Mouse (Mus musculus) E14TG2a.4 (cell line): Measurements from ENCODE around the gene Pmm2.

Source experiments
- H3K27me3 ChIP-seq: 2 replicates; pipeline ENCODE4 v1.6.1; 2014; ENCODE audit warnings: low read length, control low read depth; ENCODE audit not compliant: insufficient read depth
- H3K36me3 ChIP-seq: 2 replicates; pipeline ENCODE4 v1.6.1; 2014; ENCODE audit warnings: low read length, control low read depth; ENCODE audit not compliant: insufficient read depth
- H3K4me1 ChIP-seq: replicated peaks from 2 replicates; pipeline ENCODE4 v1.6.1; 2014; ENCODE audit warnings: low read depth, low read length, control low read depth
- H3K4me3 ChIP-seq: replicated peaks from 2 replicates; pipeline ENCODE4 v1.5.1; 2014; ENCODE audit warnings: mild to moderate bottlenecking, low read length
- H3K9me3 ChIP-seq: 2 replicates; pipeline ENCODE4 v1.6.1; 2014; ENCODE audit warnings: low read length, control low read depth
- CTCF ChIP-seq: conservative IDR thresholded peaks from 2 replicates; pipeline ENCODE4 v1.5.1; 2014; ENCODE audit warnings: low read length
- NANOG ChIP-seq: IDR thresholded peaks from 2 replicates; pipeline ENCODE4 v1.6.1; 2014; ENCODE audit warnings: borderline replicate concordance, low read length, mixed read lengths
- POU5F1 ChIP-seq: IDR thresholded peaks from 2 replicates; pipeline ENCODE4 v1.6.1; 2014; ENCODE audit warnings: low read length, borderline replicate concordance

Pmm2 gene

DNA sequence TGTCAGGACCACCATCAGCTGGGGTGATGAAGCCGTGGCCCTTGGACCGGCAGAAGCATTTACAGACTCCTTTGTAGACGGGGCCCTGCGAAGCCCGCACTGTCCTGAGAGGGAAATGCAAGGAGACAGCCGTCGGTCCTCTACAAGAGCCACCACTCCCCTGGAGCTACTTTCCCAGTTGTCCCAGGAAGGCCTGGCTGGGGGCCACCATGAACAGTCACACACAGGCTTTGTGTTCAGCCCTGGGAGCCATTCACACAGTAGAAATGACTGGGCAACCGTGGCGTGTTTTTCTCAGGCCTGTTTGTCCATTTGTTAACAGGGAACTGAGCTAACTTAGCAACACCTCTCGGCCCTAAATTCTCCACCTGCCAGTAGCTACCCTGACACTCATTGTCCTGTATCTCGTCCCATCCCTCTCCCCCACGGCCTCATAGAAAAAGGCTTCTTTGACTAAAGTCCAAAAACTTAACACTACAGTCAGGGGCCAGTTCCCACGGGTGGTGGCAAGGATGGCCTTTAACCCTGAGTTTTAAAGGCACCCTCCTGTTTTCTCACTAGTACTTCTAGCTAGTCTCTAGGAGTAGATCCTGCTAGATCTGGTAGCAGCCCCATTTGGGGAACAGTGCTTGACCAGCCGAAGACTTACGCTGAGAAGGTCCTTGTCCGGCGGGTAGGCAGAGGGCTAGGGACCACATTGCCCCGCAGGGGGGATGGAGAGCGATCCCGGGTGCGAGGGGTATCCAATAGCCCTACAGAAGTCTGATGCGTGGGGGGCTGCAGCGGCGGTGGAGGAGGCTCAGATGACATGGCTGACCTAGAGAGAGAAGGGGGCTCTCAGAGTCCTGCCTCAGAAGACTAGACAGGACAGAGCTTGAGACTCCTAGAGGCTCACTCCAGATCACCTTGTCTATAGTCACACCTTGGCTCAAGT is 26.4 kb downstream of the Pmm2 start:
- Histone ChIP-seq H3K36me3 (peaks cover 81% of the 10 kb centered on the region), H3K27me3 (no peaks in the 10 kb centered on the region), H3K4me1 (peaks cover 96% of the 10 kb centered on the region), H3K9me3 (no peaks in the 10 kb centered on the region), H3K4me3 (no peak overlapping the region)
- no peak for TF ChIP-seq NANOG
- no peak for TF ChIP-seq CTCF
- no peak for TF ChIP-seq POU5F1

DNA sequence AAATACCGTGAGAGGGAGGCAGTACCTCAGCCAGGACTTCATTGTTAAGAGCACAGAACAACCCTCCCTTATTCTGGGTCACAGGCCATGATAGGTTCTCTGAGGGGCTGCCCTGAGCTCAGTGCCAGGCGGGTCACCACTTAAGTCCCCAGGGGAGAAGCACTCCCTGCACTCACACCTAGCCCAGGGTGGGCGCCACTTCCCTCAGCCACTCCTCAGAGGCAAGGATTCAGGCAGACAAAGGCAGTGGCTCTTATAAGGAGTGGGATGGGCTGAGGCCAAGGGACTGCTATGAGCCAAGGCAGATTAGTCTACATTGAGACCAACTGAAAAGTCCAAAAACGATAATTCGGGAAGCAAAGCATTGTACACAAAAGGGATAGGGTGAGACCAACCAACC is 27.9 kb downstream of the Pmm2 start:
- no peaks in the 10 kb centered on the region for H3K9me3 ChIP-seq
- H3K4me3 ChIP-seq = 0 out of 2 replicates have a peak overlapping the region, but pooled peaks have one; percentile 35
- H3K27me3 ChIP-seq = no peaks in the 10 kb centered on the region
- peaks cover 99% of the 10 kb centered on the region for H3K4me1 ChIP-seq
- peaks cover 72% of the 10 kb centered on the region for H3K36me3 ChIP-seq
- no peak for TF ChIP-seq NANOG
- no peak for TF ChIP-seq CTCF
- no peak for TF ChIP-seq POU5F1

DNA sequence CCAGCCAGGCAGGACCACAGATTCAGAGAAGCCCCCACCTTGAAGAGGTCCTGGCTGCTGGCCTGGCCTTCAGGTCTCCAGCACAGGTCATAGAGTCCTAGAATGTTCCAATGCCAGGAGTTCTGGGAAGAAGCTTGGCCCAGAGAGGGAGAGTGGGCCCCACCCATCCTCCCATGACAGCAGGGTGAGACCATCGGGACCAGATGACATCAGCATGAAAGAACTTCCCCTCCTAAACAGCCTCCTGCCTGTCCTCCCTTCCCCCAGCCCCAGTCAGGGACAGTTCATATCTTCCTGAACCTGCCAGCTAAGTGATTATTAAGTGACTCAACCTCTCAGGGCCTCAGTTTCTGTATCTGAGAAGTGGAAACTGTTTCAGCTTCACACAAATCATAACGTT is 29.0 kb downstream of the Pmm2 start:
- peak overlapping the region; percentile 35; the same call in 1 of the 2 replicates for H3K4me3 ChIP-seq
- H3K4me1 ChIP-seq = peaks cover 99% of the 10 kb centered on the region
- no peaks in the 10 kb centered on the region for H3K27me3 ChIP-seq
- peaks cover 61% of the 10 kb centered on the region for H3K36me3 ChIP-seq
- no peak for TF ChIP-seq NANOG
- TF ChIP-seq POU5F1 = no peak
- no peak for TF ChIP-seq CTCF
- no peaks in the 10 kb centered on the region for H3K9me3 ChIP-seq

DNA sequence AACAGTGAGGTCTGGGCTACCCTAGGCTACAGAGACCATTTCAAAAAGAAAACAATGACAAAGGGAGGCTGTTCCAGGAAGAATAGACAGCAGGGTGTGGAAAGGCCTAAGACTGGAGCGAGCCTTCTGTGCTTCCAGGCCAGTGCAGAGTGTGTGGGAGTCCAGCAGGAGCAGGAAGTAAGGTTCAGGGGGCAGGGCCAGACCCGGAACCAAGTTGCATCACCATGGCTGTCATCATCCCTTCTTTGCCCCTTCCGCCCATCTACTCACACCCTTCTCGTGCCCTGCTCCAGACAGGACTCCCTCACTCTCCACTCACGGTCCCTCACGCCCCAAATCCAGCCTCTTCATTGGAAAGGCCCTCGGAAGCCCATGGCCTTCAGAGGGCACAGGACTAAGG is 29.8 kb downstream of the Pmm2 start:
- Histone ChIP-seq H3K36me3 (peaks cover 53% of the 10 kb centered on the region), H3K27me3 (0 out of 2 replicates have a peak, but pooled peaks cover under 1% of the 10 kb centered on the region), H3K4me1 (peaks cover 91% of the 10 kb centered on the region), H3K9me3 (no peaks in the 10 kb centered on the region), H3K4me3 (peak overlapping the region; percentile 54)
- TF ChIP-seq POU5F1 = no peak
- TF ChIP-seq NANOG = no peak
- TF ChIP-seq CTCF = no peak

DNA sequence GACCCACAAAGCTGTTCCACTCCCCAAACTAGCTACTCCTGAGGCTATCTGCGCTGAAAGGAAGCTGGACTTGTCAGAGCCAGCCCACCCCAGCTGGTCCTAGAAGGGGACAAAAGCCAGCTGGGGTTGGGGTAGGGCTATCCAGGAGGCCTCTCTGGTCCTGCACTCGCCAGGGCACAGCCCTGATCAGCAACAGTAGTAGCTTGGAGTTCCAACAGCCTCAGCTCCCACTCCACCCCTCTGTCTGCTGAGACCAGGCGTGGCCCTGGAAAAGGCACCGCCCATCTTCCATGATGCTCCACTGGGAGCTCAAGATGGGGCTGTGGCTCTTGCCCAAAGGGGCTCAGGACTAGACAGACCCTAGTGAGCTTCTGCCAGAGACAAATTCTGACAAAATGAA is 30.3 kb downstream of the Pmm2 start:
- peaks cover 6% of the 10 kb centered on the region for H3K27me3 ChIP-seq
- TF ChIP-seq CTCF = no peak
- no peak for TF ChIP-seq NANOG
- no peak for TF ChIP-seq POU5F1
- H3K9me3 ChIP-seq = no peaks in the 10 kb centered on the region
- peak overlapping the region; percentile 54 for H3K4me3 ChIP-seq
- peaks cover 89% of the 10 kb centered on the region for H3K4me1 ChIP-seq
- H3K36me3 ChIP-seq = peaks cover 47% of the 10 kb centered on the region

DNA sequence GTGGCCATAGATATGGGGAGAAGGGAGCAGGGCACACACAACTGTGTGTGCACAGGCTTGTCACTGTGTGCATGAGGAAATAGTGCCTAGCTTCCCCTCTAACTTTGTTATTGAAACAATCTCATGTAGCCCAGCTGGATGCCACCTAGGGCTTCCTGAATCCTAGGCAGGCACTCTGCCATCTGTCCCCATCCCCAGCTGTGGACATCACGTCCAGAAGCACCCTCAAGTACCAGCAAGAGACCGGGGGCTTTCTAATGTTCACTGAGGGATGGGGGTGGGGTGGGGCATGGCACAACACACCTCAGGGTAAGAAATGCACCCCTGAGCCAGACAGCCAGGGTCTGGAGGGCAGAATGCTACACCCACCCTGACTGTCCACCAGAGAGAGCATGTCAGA is 30.9 kb downstream of the Pmm2 start:
- peaks cover 42% of the 10 kb centered on the region for H3K36me3 ChIP-seq
- peaks cover 11% of the 10 kb centered on the region for H3K27me3 ChIP-seq
- H3K4me3 ChIP-seq = peak overlapping the region; percentile 7; the same call in 1 of the 2 replicates
- H3K4me1 ChIP-seq = peaks cover 87% of the 10 kb centered on the region
- TF ChIP-seq NANOG (no peak), POU5F1 (no peak), CTCF (no peak)
- H3K9me3 ChIP-seq = no peaks in the 10 kb centered on the region

DNA sequence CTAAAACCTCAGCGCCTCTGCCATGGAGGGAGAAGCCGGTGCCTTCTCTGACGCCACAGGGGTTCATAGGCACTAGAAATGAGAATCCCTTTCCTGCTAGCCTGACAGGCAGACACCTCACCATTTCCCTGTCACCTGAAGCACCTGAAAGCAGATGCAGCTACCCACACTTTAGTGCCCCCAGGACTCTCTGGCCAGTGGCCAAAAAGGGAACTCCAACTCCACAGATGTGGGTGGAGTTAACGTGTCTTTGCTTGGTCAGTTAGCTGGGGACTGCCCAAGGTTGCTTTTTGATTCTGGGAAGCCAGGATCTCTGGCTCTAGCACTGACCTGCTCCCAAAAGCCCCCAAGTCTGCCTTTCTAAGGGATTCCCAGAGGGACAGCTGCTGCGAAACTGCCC is 32.0 kb downstream of the Pmm2 start:
- peaks cover 84% of the 10 kb centered on the region for H3K4me1 ChIP-seq
- H3K4me3 ChIP-seq = peak overlapping the region; percentile 52
- H3K36me3 ChIP-seq = peaks cover 31% of the 10 kb centered on the region
- TF ChIP-seq NANOG (no peak), POU5F1 (no peak), CTCF (no peak)
- H3K9me3 ChIP-seq = no peaks in the 10 kb centered on the region
- peaks cover 16% of the 10 kb centered on the region for H3K27me3 ChIP-seq

DNA sequence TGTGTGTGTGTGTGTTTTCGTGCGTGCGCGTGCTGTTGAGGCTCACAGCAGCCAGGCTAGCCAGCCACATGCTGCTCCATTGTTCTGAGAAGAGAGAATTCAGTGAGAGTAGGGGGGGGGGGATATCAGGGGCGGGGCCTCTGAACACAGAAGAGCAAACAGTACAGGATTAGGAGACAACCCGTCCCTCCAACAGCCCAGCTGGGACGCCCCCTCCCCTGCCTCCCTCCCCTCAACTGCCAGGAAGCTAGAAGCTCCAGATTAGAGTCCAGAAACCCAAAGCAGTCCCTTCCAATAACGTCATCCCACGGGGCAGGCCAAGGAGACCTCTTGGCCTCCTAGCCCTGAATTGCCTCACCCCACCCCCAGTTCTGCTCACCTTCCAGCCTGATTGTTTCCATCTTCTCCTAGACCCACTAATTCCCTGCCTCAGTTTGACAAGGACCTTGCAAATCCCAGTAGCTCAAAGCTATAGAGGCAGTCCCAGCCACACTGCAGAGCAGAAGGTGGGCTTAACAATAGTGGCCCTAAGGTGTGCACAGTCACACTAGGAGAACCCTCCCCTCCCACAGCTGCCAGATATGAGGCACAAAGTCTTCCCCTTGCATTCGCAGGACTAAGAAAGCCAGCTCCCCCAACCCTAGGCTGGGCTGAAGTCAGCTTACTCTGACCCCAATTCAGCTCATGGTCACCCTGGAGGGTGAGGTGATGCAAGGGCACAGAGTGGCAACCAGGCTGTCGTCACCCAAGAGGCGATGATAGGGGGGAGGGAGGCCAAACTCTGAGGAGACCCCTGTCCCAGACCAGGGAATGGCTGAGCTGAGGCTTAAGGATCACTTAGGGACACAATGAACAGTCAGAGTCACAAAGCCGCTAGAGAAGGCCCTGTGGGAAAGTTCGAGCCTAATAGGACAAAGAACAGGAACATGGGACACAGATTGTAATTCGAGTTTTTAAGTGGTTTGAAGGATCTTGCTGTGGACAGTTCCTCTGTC is 32.9 kb downstream of the Pmm2 start:
- Histone ChIP-seq H3K4me3 (peak overlapping the region; percentile 92), H3K36me3 (peaks cover 28% of the 10 kb centered on the region), H3K9me3 (no peaks in the 10 kb centered on the region), H3K27me3 (peaks cover 16% of the 10 kb centered on the region), H3K4me1 (peaks cover 75% of the 10 kb centered on the region)
- no peak for TF ChIP-seq CTCF
- no peak for TF ChIP-seq POU5F1
- no peak for TF ChIP-seq NANOG
